Mouse (Mus musculus) embryonic facial prominence, embryonic 13.5 days (tissue): ENCODE measurements around the gene Fgfr2. TPM values are rescaled to one million over a fixed set of nuclear protein-coding genes. Genes with fewer than 3 reads are reported as not detected.

ENCODE experiments used
- ATAC-seq: fragments of 200-750 bp; cut with Nextera tagmentation; 2 replicates; pipeline ENCODE4 v1.8.0; 2017; ENCODE audit warnings: low read depth; ENCODE audit not compliant: insufficient number of reproducible peaks, insufficient read depth, low FRiP score, low TSS enrichment
- H3K27ac ChIP-seq: fragments of 300-500 bp; sonication (generic); 2 replicates; pipeline ENCODE4 v1.5.1; 2015; ENCODE audit warnings: moderate library complexity, mild to moderate bottlenecking, inconsistent platforms
- H3K27me3 ChIP-seq: fragments of 300-500 bp; sonication (generic); 2 replicates; pipeline ENCODE4 v1.6.1; 2015; ENCODE audit warnings: mild to moderate bottlenecking, inconsistent platforms
- H3K36me3 ChIP-seq: fragments of 300-500 bp; sonication (generic); 2 replicates; pipeline ENCODE4 v1.6.1; 2015; ENCODE audit warnings: mild to moderate bottlenecking, inconsistent platforms
- H3K4me1 ChIP-seq: fragments of 300-500 bp; sonication (generic); 2 replicates; pipeline ENCODE4 v1.6.1; 2015; ENCODE audit warnings: inconsistent platforms
- H3K4me2 ChIP-seq: fragments of 300-500 bp; sonication (generic); 2 replicates; pipeline ENCODE4 v1.6.1; 2015; ENCODE audit warnings: moderate library complexity, mild to moderate bottlenecking, inconsistent platforms
- H3K4me3 ChIP-seq: fragments of 300-500 bp; sonication (generic); 2 replicates; pipeline ENCODE4 v1.5.1; 2015; ENCODE audit warnings: mild to moderate bottlenecking, inconsistent platforms
- H3K9ac ChIP-seq: fragments of 300-500 bp; sonication (generic); 2 replicates; pipeline ENCODE4 v1.6.1; 2015; ENCODE audit warnings: mild to moderate bottlenecking, inconsistent platforms
- H3K9me3 ChIP-seq: fragments of 300-500 bp; sonication (generic); 2 replicates; pipeline ENCODE4 v1.6.1; 2016; ENCODE audit warnings: inconsistent platforms
- WGBS: fragments of 180-500 bp; shearing (Covaris S2); methylation state at CpG from one replicate; pipeline ENCODE4 v1.1.7; 2015; ENCODE audit warnings: mixed read lengths; 5-methylcytosine and 5-hydroxymethylcytosine counted together
- polyA plus RNA-seq: library from polyadenylated mRNA; unstranded; fragments of >200 nt; fragmentation: Nextera tagmentation; extraction: Ambion mirVana; gene quantifications from 2 replicates; pipeline ENCODE4 v1.2.1, GENCODE M21; 2015

The Fgfr2 gene
- polyA plus RNA-seq, 1 experiment from 2014 or later = 174 TPM

DNA sequence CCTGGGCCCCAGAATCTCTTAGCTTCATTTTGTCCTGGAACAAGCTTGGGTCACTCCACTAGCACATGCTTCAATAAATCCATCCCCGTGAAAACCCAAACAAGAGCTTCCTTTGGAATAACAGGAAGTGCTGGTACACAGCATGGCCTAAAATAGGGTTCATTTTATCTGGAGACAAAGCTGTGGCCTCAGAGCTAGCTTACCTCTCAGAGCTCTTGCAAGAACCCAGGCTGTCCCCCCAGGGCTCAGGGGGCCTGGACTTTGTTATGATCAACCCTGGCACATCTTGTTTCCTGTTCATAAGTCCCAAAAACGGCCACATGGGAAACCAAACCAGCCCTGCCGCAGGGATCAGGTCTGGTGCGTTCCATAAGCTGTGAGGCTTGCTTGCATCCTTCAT lies 85.5 kb downstream of the Fgfr2 start:
- H3K4me3 ChIP-seq = no peak overlapping the region
- H3K9me3 ChIP-seq = no peaks in the 10 kb centered on the region
- H3K27ac ChIP-seq = peak overlapping the region; percentile 29; the same call in 1 of the 2 replicates
- ATAC-seq = no peak
- no peak overlapping the region for H3K9ac ChIP-seq
- WGBS = 11% methylated on average over 4 of the region's 4 CpGs
- H3K4me1 ChIP-seq = peaks cover 90% of the 10 kb centered on the region
- no peaks in the 10 kb centered on the region for H3K27me3 ChIP-seq
- no peaks in the 10 kb centered on the region for H3K36me3 ChIP-seq
- no peak overlapping the region for H3K4me2 ChIP-seq

DNA sequence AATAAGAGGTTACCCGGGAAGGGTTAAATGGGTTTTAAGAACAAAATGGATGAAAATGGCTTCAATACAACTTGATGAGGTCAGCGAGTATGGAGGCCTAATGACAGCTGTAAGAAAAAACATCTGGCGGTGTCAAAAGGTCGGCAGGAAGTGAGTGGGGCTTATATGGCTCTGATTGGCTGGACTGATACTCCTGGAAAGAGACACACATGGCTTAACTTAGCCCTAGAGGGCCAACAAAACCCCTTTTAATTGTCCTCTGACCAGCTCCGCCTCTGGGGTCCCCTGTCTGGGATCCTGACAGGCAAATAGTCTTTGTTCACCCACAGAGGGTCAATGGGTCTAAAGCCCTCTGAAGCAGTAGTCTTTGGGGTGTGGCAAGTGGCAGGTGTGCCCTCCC lies 85.9 kb downstream of the Fgfr2 start:
- WGBS = 29% methylated on average over 5 of the region's 5 CpGs
- H3K4me2 ChIP-seq = no peak overlapping the region
- H3K9ac ChIP-seq = no peak overlapping the region
- peak overlapping the region; percentile 29; the same call in 1 of the 2 replicates for H3K27ac ChIP-seq
- H3K36me3 ChIP-seq = no peaks in the 10 kb centered on the region
- peaks cover 89% of the 10 kb centered on the region for H3K4me1 ChIP-seq
- H3K27me3 ChIP-seq = no peaks in the 10 kb centered on the region
- H3K4me3 ChIP-seq = no peak overlapping the region
- H3K9me3 ChIP-seq = no peaks in the 10 kb centered on the region
- ATAC-seq = no peak

DNA sequence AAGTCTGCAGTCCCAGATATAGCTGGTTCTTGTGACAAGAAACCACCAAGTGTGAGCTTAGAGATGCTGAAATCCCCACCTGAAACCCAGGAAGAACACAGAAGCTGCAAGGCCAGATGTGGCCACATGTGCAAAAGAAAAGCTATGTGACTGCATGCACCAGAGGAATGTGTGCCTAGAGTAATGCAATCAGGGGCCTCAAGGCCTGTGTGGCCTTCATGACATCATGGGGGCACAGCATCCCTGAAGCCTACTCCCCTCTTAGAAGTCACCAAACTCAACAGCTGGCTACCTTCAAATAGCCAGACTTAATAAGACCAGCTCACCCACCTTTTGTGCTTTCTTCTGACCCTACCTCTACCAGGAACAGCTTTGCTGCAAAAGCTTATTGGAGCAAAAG lies 87.2 kb downstream of the Fgfr2 start:
- Histone ChIP-seq H3K36me3 (0 out of 2 replicates have a peak, but pooled peaks cover 5% of the 10 kb centered on the region), H3K27me3 (no peaks in the 10 kb centered on the region), H3K9me3 (no peaks in the 10 kb centered on the region), H3K4me3 (no peak overlapping the region), H3K4me2 (no peak overlapping the region), H3K27ac (no peak overlapping the region), H3K9ac (no peak overlapping the region), H3K4me1 (peaks cover 80% of the 10 kb centered on the region)
- ATAC-seq = no peak

DNA sequence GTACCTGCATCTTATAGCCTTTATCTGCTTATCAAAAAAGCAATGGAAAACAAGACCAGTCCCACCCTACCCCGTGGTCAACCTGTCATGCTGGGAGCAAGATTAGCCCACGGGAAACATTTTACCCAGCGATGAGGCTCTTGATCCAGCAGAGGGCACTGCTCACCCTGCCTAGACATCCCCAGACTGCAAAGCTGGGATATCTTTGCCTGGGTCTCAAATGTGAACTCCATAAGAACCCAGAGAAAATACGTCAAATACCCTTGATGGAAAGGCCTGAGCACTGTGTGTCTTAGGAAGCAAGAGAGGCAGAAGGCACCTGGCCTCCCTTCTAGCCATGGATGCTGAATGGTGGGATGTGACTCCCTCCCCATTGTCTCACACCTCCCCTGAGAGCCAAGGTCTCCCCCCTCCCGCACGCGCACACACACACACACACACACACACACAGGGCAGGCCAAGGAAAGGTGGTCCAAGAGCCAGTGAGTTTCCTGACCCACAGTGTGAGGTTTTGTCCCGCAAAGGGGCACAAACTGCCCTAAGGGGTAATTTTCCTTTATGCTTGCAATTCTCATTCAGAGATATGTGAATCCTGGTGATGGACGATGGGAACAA lies 90.5 kb downstream of the Fgfr2 start:
- no peaks in the 10 kb centered on the region for H3K27me3 ChIP-seq
- 30% methylated on average over 9 of the region's 9 CpGs for WGBS
- no peak overlapping the region for H3K9ac ChIP-seq
- no peak overlapping the region for H3K27ac ChIP-seq
- H3K4me3 ChIP-seq = no peak overlapping the region
- no peaks in the 10 kb centered on the region for H3K9me3 ChIP-seq
- ATAC-seq = peak; percentile 53; the same call in 1 of the 2 replicates
- peaks cover 66% of the 10 kb centered on the region for H3K4me1 ChIP-seq
- H3K36me3 ChIP-seq = 0 out of 2 replicates have a peak, but pooled peaks cover 5% of the 10 kb centered on the region
- H3K4me2 ChIP-seq = no peak overlapping the region

DNA sequence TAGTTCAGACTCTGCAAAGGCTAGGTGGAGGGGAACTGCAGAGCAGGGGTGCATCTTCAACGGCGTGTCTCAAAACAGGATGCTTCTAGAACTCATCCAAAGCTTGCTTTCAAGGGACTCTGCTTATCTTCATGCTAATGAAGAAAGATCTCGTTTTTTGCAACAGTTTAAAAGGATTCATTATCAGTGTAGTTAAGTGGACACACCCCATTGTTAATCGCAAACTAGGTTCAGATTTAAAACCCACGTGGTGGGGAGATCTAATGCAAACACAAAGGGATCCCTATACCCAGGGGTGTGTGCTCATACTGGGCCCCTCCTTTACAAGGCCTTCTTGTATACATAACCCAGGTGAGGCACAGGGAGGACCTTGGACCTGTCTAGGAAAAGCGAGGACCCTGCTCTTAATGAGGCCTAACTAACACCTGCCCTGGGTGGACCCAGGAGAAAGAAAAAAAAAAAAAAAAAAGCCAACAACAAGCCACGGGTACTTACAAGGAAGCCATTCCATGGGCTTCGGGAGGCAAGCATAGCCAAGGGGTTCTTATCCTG lies 93.6 kb downstream of the Fgfr2 start:
- no peak overlapping the region for H3K9ac ChIP-seq

DNA sequence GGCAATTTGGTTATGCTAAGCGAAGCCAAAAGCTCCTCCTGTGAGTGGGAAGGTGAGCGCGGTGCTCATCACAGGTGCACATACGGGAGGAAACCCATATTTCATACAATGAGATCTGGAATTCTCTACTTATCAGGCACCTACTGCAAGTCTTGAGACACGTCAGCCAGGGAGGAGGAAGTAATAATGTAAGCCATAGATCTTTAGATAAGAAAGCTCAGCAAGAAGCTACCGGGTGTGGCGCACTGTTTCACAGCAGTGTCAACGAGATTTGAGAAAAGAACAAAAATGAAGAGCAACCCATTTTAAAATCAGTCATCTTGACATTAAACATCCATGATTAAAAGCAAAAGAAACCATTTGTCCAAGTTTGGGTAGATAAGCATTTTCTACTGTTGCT lies 94.1 kb downstream of the Fgfr2 start:
- 83% methylated on average over 8 of the region's 8 CpGs for WGBS
- no peak for ATAC-seq
- Histone ChIP-seq H3K4me2 (no peak overlapping the region), H3K4me1 (peaks cover 65% of the 10 kb centered on the region), H3K9ac (no peak overlapping the region), H3K4me3 (no peak overlapping the region), H3K9me3 (no peaks in the 10 kb centered on the region), H3K27me3 (no peaks in the 10 kb centered on the region), H3K36me3 (0 out of 2 replicates have a peak, but pooled peaks cover 5% of the 10 kb centered on the region), H3K27ac (no peak overlapping the region)

More for the DNA sequence above, 93.6 kb downstream of the Fgfr2 start:
- Histone ChIP-seq H3K4me2 (no peak overlapping the region), H3K27me3 (no peaks in the 10 kb centered on the region), H3K9me3 (no peaks in the 10 kb centered on the region), H3K36me3 (0 out of 2 replicates have a peak, but pooled peaks cover 5% of the 10 kb centered on the region), H3K27ac (no peak overlapping the region), H3K4me1 (peaks cover 65% of the 10 kb centered on the region), H3K4me3 (no peak overlapping the region)
- no peak for ATAC-seq
- WGBS = 78% methylated on average over 8 of the region's 8 CpGs

DNA sequence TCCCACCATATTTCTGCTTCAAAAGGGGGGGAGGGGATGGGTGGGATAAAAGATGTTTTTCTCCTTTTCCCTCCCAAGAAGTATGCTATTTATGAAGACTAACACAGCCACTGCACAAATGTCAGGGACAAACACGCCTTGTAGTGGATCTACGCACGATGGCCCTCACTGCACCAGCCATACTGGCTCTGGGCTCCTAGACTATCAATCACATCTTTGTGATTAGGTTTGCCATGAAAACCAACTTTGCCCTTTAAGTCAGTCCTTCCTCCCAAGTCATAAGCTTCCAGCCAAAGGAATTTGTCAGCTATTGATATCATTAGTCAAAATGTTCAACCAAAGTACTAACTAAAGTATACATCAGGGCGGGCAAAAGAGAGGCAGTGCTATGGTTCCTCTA lies 95.2 kb downstream of the Fgfr2 start:
- Histone ChIP-seq H3K4me3 (no peak overlapping the region), H3K9ac (no peak overlapping the region), H3K27ac (no peak overlapping the region), H3K27me3 (no peaks in the 10 kb centered on the region), H3K36me3 (0 out of 2 replicates have a peak, but pooled peaks cover 5% of the 10 kb centered on the region), H3K9me3 (no peaks in the 10 kb centered on the region), H3K4me1 (peaks cover 63% of the 10 kb centered on the region), H3K4me2 (no peak overlapping the region)
- no peak for ATAC-seq
- 87% methylated on average over 4 of the region's 4 CpGs for WGBS

DNA sequence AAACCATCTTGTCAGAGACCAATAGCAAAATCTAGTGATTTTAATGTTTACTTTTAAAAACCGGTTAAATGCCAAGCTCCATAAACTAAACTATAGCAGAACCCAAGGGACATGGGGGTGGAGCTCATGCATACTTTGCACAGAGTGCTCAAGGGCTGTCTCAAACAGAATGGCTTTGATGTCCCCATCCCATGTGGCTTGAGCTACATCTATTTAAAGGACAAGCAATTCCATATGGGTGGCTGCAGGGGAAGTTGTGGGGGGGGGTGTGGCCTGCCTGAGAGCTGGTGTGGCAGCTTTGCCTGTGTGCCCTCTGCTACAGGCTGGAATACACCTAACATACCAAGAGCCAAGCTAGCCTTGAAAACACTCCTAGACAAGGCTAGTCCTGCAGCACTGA lies 98.5 kb downstream of the Fgfr2 start:
- peaks cover 76% of the 10 kb centered on the region for H3K4me1 ChIP-seq
- no peaks in the 10 kb centered on the region for H3K27me3 ChIP-seq
- no peak overlapping the region for H3K4me3 ChIP-seq
- H3K36me3 ChIP-seq = no peaks in the 10 kb centered on the region
- H3K4me2 ChIP-seq = 0 out of 2 replicates have a peak overlapping the region, but pooled peaks have one; percentile 14
- H3K9ac ChIP-seq = no peak overlapping the region
- H3K9me3 ChIP-seq = no peaks in the 10 kb centered on the region
- 23% methylated on average over 1 of the region's 1 CpGs for WGBS
- H3K27ac ChIP-seq = peak overlapping the region; percentile 82
- ATAC-seq = no peak

DNA sequence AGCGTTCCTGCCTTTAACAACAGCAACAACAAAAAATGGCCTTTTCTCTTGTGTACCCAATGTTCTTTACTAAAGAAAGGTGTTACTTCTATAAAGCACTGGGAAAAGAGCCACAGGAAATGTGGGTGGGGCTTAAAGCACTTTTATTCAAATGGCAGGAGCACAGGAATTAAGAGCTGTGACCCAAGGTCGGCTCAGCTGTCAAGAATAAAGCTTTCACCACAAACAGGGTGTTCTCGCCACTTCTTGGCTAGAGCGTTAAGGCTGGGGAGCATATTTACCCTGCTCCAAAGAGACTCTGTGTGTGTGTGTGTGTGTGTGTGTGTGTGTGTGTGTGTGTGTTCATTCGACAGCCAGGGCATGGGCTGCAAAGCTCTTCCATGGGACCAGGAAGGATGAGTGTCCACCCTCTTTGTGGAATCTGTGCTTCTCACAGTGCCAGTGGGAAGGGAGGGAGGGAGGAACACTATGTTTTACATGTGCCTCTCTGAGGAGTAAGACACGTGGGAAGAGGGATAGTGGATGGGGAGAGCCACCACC lies 103.6 kb downstream of the Fgfr2 start:
- no peaks in the 10 kb centered on the region for H3K9me3 ChIP-seq
- WGBS = 52% methylated on average over 6 of the region's 6 CpGs

DNA sequence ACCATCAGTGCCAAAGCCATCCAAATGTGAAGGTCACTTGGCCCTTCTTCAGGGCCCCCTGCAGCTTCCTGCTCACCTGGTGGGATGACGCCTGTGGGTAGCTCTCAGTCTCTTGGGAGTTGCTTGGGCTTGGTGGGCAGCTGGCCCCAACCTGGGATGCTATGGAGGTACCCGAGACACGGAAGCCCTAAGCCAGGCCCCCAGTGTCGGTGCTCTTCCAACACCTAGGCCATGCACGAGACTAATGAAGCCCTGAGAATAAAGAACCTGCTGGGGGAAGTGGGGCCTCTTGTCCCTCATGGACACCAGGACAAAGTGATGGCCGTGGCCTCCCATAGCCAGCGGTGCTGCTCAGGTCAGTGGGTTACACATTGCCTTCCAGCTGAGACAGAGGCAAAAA lies 104.2 kb downstream of the Fgfr2 start:
- Histone ChIP-seq H3K4me1 (peaks cover 71% of the 10 kb centered on the region), H3K4me2 (no peak overlapping the region), H3K36me3 (peaks cover 9% of the 10 kb centered on the region; the same call in 1 of the 2 replicates), H3K9me3 (no peaks in the 10 kb centered on the region), H3K27ac (peak overlapping the region; percentile 13; the same call in 1 of the 2 replicates), H3K9ac (no peak overlapping the region), H3K4me3 (no peak overlapping the region), H3K27me3 (no peaks in the 10 kb centered on the region)
- ATAC-seq = no peak
- WGBS = 85% methylated on average over 7 of the region's 7 CpGs

More for the DNA sequence above, 103.6 kb downstream of the Fgfr2 start:
- no peak for ATAC-seq
- H3K27me3 ChIP-seq = no peaks in the 10 kb centered on the region
- no peak overlapping the region for H3K9ac ChIP-seq
- no peak overlapping the region for H3K27ac ChIP-seq
- no peak overlapping the region for H3K4me2 ChIP-seq
- H3K36me3 ChIP-seq = peaks cover 3% of the 10 kb centered on the region; the same call in 1 of the 2 replicates
- H3K4me1 ChIP-seq = peaks cover 71% of the 10 kb centered on the region
- H3K4me3 ChIP-seq = no peak overlapping the region

DNA sequence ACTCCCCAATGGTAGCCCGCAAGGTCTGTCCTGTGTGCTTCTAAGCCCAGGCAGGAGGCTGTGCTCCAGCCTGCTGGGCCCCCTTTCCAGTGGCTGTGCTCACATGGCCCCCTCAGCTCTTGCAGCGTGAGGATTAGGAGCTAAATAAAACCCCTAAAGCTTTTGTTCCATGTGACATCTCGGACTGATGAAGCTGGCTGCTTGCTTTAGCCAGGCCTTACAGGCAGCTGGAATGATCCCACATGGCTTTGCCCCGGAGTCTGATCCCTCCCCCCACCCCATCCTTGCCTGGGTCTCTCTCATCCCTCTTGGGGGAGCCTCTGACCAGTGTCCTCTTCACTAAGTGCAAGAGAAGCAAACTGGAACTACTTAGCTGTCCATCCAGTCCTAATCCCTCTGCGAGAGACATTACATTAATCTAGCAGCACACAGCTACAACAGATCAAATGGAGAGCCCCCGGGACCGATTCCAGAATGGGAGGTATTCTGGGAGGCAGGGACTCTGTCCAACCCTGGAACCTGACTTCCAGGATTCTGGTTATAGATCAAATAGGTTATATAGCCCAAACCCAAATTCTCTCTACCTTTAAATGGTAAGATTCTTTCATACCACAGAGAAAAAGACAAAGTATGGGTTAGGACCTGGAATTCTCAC lies 107.6 kb downstream of the Fgfr2 start:
- peak overlapping the region; percentile 20; the same call in 1 of the 2 replicates for H3K4me2 ChIP-seq
- H3K27me3 ChIP-seq = no peaks in the 10 kb centered on the region
- WGBS = 28% methylated on average over 7 of the region's 7 CpGs
- H3K27ac ChIP-seq = peak overlapping the region; percentile 62
- peaks cover 82% of the 10 kb centered on the region for H3K4me1 ChIP-seq
- no peak overlapping the region for H3K4me3 ChIP-seq
- no peaks in the 10 kb centered on the region for H3K9me3 ChIP-seq
- peaks cover 15% of the 10 kb centered on the region; the same call in 1 of the 2 replicates for H3K36me3 ChIP-seq
- H3K9ac ChIP-seq = peak overlapping the region; percentile 49; the same call in 1 of the 2 replicates
- ATAC-seq = no peak
